Mouse (Mus musculus) lung, postnatal 14 days (tissue): ENCODE measurements at regions not wholly inside any gene's neighbourhood (a gene's known extent, or its start where the extent isn't known, plus 50 kb on each side); places are given as distances from the start of the nearest gene placed in this dataset.
A peak's percentile ranks its signal among the peaks of the same experiment; 100 is the strongest.
"Not testable (repeated sequence)": the region's sequence is repeated elsewhere in the genome, so short reads cannot be mapped to it uniquely, and the experiment has no call there.

ENCODE experiments used
- DNase-seq: peaks from one replicate; pipeline ENCODE4 v3.0.0; 2021

GRCm38 (mm10) chr12:8070788-8071187 lies 93.3 kb downstream of the Apob start:
- DNase-seq: peak; percentile 22

- no peak for DNase-seq
Observed at GRCm38 (mm10) chr12:8071286-8071685, 93.8 kb downstream of the Apob start.

- no peak for DNase-seq
Observed at GRCm38 (mm10) chr12:8076010-8076540, 98.6 kb downstream of the Apob start.

- DNase-seq: no peak
Observed at GRCm38 (mm10) chr12:8077346-8077745, 99.9 kb downstream of the Apob start.

GRCm38 (mm10) chr12:8078046-8078445 lies 100.6 kb downstream of the Apob start:
- DNase-seq: no peak

- DNase-seq: no peak
Observed at GRCm38 (mm10) chr12:8082688-8083661, 105.5 kb downstream of the Apob start.

GRCm38 (mm10) chr12:8087958-8088357 lies 110.5 kb downstream of the Apob start:
- DNase-seq: no peak

GRCm38 (mm10) chr12:8089423-8090278 lies 112.2 kb downstream of the Apob start:
- no peak for DNase-seq

- no peak for DNase-seq
Observed at GRCm38 (mm10) chr12:8090279-8090626, 112.8 kb downstream of the Apob start.

- DNase-seq: no peak
Observed at GRCm38 (mm10) chr12:8093437-8093836, 114.5 kb upstream of the Ldah start.

- no peak for DNase-seq
Observed at GRCm38 (mm10) chr12:8095946-8096345, 112.0 kb upstream of the Ldah start.

GRCm38 (mm10) chr12:8098395-8098794 lies 109.5 kb upstream of the Ldah start:
- DNase-seq: not testable (repeated sequence)

- DNase-seq: no peak
Observed at GRCm38 (mm10) chr12:8099114-8099513, 108.8 kb upstream of the Ldah start.

GRCm38 (mm10) chr12:8099821-8100220 lies 108.1 kb upstream of the Ldah start:
- peak; percentile 62 for DNase-seq

GRCm38 (mm10) chr12:8101837-8102236 lies 106.1 kb upstream of the Ldah start:
- DNase-seq: no peak

GRCm38 (mm10) chr12:8103259-8103658 lies 104.6 kb upstream of the Ldah start:
- DNase-seq: no peak

- DNase-seq: no peak
Observed at GRCm38 (mm10) chr12:8107137-8107536, 100.8 kb upstream of the Ldah start.

GRCm38 (mm10) chr12:8109203-8109770 lies 98.6 kb upstream of the Ldah start:
- no peak for DNase-seq

- no peak for DNase-seq
Observed at GRCm38 (mm10) chr12:8109876-8110275, 98.0 kb upstream of the Ldah start.

- DNase-seq: no peak
Observed at GRCm38 (mm10) chr12:8110297-8110696, 97.6 kb upstream of the Ldah start.

- no peak for DNase-seq
Observed at GRCm38 (mm10) chr12:8111484-8111883, 96.4 kb upstream of the Ldah start.

GRCm38 (mm10) chr12:8155566-8155965 lies 52.3 kb upstream of the Ldah start:
- no peak for DNase-seq
